Mouse (Mus musculus) liver, embryonic 14.5 days (tissue): Measurements from ENCODE around the gene Nckap1l.

Experiments
- CTCF ChIP-seq: IDR thresholded peaks from 2 replicates; pipeline ENCODE4 v1.5.1; 2016; ENCODE audit warnings: antibody characterized with exemption, low read depth, control low read depth
- EP300 ChIP-seq: IDR thresholded peaks from 2 replicates; pipeline ENCODE4 v1.6.1; 2016; ENCODE audit warnings: antibody characterized with exemption, low read depth

- TF ChIP-seq EP300: no peak
- TF ChIP-seq CTCF: no peak
Measured at GRCm38 (mm10) chr15:103539259-103539658, 85.7 kb downstream of the Nckap1l start.
